Mouse (Mus musculus) urinary bladder, adult 18-20 months (tissue): Measurements from ENCODE around the gene Dusp6.
A peak's percentile ranks its signal among the peaks of the same experiment; 100 is the strongest.

ENCODE experiments used
- DNase-seq, 2 experiments: peaks; one replicate each; pipeline ENCODE4 v3.0.0; 2022; ENCODE audit warnings: low spot score in 2 of 2, mixed read lengths in 2 of 2

Dusp6 gene

GRCm38 (mm10) chr10:99246797-99247508, 16.1 kb upstream of the Dusp6 start:
- no peak for DNase-seq

GRCm38 (mm10) chr10:99250874-99251281, 12.2 kb upstream of the Dusp6 start:
- DNase-seq = no peak

- no peak for DNase-seq
These were observed 9.6 kb upstream of the Dusp6 start for GRCm38 (mm10) chr10:99253412-99253811.

- no peak for DNase-seq
These were observed 7.0 kb upstream of the Dusp6 start for GRCm38 (mm10) chr10:99255830-99256570.

- DNase-seq = no peak
These were observed 5.5 kb upstream of the Dusp6 start for GRCm38 (mm10) chr10:99257531-99257930.

- DNase-seq = no peak
These were observed 3.2 kb upstream of the Dusp6 start for GRCm38 (mm10) chr10:99259840-99260239.

- no peak for DNase-seq
These were observed 1.8 kb upstream of the Dusp6 start for GRCm38 (mm10) chr10:99261151-99261635.

- peak; percentile 78 to 80 for DNase-seq
These were observed 1.3 kb upstream of the Dusp6 start for GRCm38 (mm10) chr10:99261636-99262318.

GRCm38 (mm10) chr10:99262319-99262866, 638 bp upstream of the Dusp6 start:
- DNase-seq = no peak

- DNase-seq = peak in 1 of 2 experiments; percentile 52
These were observed 589 bp downstream of the Dusp6 start for GRCm38 (mm10) chr10:99263419-99264221.

GRCm38 (mm10) chr10:99264301-99265010, 1.4 kb downstream of the Dusp6 start:
- DNase-seq = peak in 1 of 2 experiments; percentile 53

- no peak for DNase-seq
These were observed 2.1 kb downstream of the Dusp6 start for GRCm38 (mm10) chr10:99265011-99265694.

- DNase-seq = no peak
These were observed 3.0 kb downstream of the Dusp6 start for GRCm38 (mm10) chr10:99266025-99266424.

- DNase-seq = no peak
These were observed 4.6 kb downstream of the Dusp6 start for GRCm38 (mm10) chr10:99267621-99268020.

- DNase-seq = peak in 1 of 2 experiments; percentile 40
These were observed 5.6 kb downstream of the Dusp6 start for GRCm38 (mm10) chr10:99268421-99269300.

- no peak for DNase-seq
These were observed 6.3 kb downstream of the Dusp6 start for GRCm38 (mm10) chr10:99269301-99269701.

- no peak for DNase-seq
These were observed 6.7 kb downstream of the Dusp6 start for GRCm38 (mm10) chr10:99269704-99270103.

GRCm38 (mm10) chr10:99270406-99270805, 7.4 kb downstream of the Dusp6 start:
- peak in 1 of 2 experiments; percentile 53 for DNase-seq

- DNase-seq = no peak
These were observed 8.0 kb downstream of the Dusp6 start for GRCm38 (mm10) chr10:99271016-99271415.
